Mouse (Mus musculus) liver, embryonic 14.5 days (tissue): ENCODE results near the gene Meox1. TPM values are rescaled to one million over a fixed set of nuclear protein-coding genes. Genes with fewer than 3 reads are reported as not detected.

Source experiments
- ATAC-seq: fragments of 200-750 bp; cut with Nextera tagmentation; 2 replicates; pipeline ENCODE4 v1.8.0; 2017; ENCODE audit warnings: moderate number of reproducible peaks, mild to moderate bottlenecking, moderate library complexity; ENCODE audit not compliant: insufficient read depth
- DNase-seq, 3 experiments: peaks; one replicate each; pipeline ENCODE4 v3.0.0-alpha.2; 2012 to 2013; ENCODE audit warnings: low read depth in 3 of 3, low spot score in 3 of 3
- H3K27ac ChIP-seq: fragments of 300-500 bp; sonication (generic); 2 replicates; pipeline ENCODE4 v1.5.1; 2014; ENCODE audit warnings: moderate library complexity, mild to moderate bottlenecking, control low read depth, inconsistent platforms
- H3K27me3 ChIP-seq: fragments of 300-500 bp; sonication (generic); 2 replicates; pipeline ENCODE4 v1.6.1; 2014; ENCODE audit warnings: mild to moderate bottlenecking, low read length, moderate library complexity; ENCODE audit not compliant: control insufficient read depth, insufficient read depth
- H3K36me3 ChIP-seq: fragments of 300-500 bp; sonication (generic); replicated peaks from 2 replicates; pipeline ENCODE4 v1.6.1; 2014; ENCODE audit warnings: low read depth; ENCODE audit not compliant: control insufficient read depth, insufficient read depth
- H3K4me1 ChIP-seq, 2 experiments: fragments of 200-500 bp in 1 of 2; fragments of 300-500 bp in 1 of 2; sonication (generic) in 1 of 2; replicated peaks; 2 replicates each; pipeline ENCODE4 v1.6.1; 2012 to 2014; ENCODE audit warnings: antibody characterized with exemption in 1 of 2, inconsistent platforms in 1 of 2, low read length in 1 of 2; ENCODE audit not compliant: control insufficient read depth in 2 of 2, insufficient read depth in 2 of 2
- H3K4me2 ChIP-seq: fragments of 300-500 bp; sonication (generic); 2 replicates; pipeline ENCODE4 v1.6.1; 2014; ENCODE audit warnings: low read depth, mild to moderate bottlenecking, control low read depth, moderate library complexity
- H3K4me3 ChIP-seq, 2 experiments: fragments of 200-500 bp in 1 of 2; fragments of 300-500 bp in 1 of 2; sonication (generic) in 1 of 2; 2 replicates each; pipeline ENCODE4 v1.5.1; 2012 to 2014; ENCODE audit warnings: low read depth in 2 of 2, low read length in 2 of 2, mild to moderate bottlenecking in 2 of 2, control low read depth in 1 of 2, inconsistent platforms in 1 of 2, moderate library complexity in 1 of 2; ENCODE audit not compliant: insufficient read depth in 1 of 2
- H3K9ac ChIP-seq: fragments of 300-500 bp; sonication (generic); replicated peaks from 2 replicates; pipeline ENCODE4 v1.6.1; 2014; ENCODE audit warnings: mild to moderate bottlenecking, control low read depth, moderate library complexity
- H3K9me3 ChIP-seq: fragments of 300-500 bp; sonication (generic); 2 replicates; pipeline ENCODE4 v1.6.1; 2016; ENCODE audit warnings: low read length, mixed read lengths; ENCODE audit not compliant: control insufficient read depth
- CTCF ChIP-seq: IDR thresholded peaks from 2 replicates; pipeline ENCODE4 v1.5.1; 2016; ENCODE audit warnings: antibody characterized with exemption, low read depth, control low read depth
- EP300 ChIP-seq: IDR thresholded peaks from 2 replicates; pipeline ENCODE4 v1.6.1; 2016; ENCODE audit warnings: antibody characterized with exemption, low read depth
- WGBS: fragments of 180-500 bp; shearing (Covaris S2); extraction: QIAGEN DNeasy Blood & Tissue Kit; methylation state at CpG from one replicate; pipeline ENCODE4 v1.1.7; 2014; ENCODE audit not compliant: insufficient replicate concordance; 5-methylcytosine and 5-hydroxymethylcytosine counted together
- polyA plus RNA-seq, 2 experiments: library from polyadenylated mRNA; depleted of rRNA in 1 of 2; stranded (reverse) in 1 of 2; unstranded in 1 of 2; fragments of >200 nt; fragmentation: Nextera tagmentation in 1 of 2; extraction: Ambion mirVana in 1 of 2; gene quantifications; 2 replicates each; pipeline versions ENCODE4 v1.2.1 to v1.2.3; 2012 to 2014

Meox1 gene
- polyA plus RNA-seq, 2 experiments = 0.28 to 0.36 TPM

DNA sequence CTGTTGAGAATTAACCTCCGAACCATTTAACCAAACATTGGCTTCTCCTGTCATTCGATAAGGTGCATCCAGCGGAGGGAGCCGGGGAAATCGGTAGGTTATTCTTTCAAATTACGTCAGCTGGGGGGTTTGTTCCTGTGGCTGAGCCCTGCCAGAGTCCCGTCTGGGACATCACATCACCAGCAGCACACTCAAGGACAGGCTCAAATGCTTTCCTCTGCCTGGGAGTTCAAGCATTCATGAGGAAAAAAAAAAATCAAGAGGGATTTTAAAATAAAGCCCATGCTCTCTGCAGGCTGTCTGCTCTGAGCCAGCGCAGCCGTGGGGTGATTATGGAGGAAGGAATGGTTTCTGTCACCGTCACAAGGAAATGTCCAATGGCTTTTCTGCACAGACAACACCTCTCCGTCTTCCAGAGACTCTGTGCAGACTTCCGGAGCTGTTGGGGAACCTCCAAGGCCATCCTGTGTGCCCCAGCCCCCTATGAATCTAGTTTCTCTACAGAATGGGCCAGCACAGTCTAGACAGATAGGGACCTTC lies 26.6 kb downstream of the Meox1 start:
- Histone ChIP-seq H3K4me3 (no peak overlapping the region), H3K9ac (no peak overlapping the region), H3K4me2 (no peak overlapping the region), H3K27ac (no peak overlapping the region), H3K36me3 (no peaks in the 10 kb centered on the region), H3K27me3 (no peaks in the 10 kb centered on the region), H3K4me1 (no peaks in the 10 kb centered on the region), H3K9me3 (no peaks in the 10 kb centered on the region)
- WGBS = 67% methylated on average over 12 of the region's 12 CpGs
- no peak for DNase-seq
- no peak for ATAC-seq
- TF ChIP-seq EP300 (no peak), CTCF (no peak)

DNA sequence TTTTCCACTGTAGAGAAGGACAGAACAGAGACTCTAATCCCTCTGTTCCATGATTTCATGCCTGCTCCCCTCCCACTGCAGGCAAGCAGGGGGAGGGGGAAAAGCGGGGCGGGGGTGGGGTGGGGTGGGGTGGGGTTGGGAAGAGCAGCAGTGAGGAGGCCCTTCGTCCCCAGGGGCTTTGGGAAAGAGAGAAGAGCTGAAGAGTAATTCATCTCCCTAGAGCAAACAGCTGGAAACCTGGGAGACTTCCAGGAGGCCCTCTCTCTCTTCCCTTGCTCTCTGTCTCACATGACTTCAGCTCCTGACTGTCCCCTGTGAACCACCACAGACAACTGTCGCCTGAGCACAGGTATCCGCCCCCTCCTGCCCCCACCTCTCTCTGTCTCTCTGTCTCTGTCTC lies 35.4 kb downstream of the Meox1 start:
- Histone ChIP-seq H3K9me3 (no peaks in the 10 kb centered on the region), H3K9ac (no peak overlapping the region), H3K36me3 (no peaks in the 10 kb centered on the region), H3K4me1 (no peaks in the 10 kb centered on the region), H3K27me3 (no peaks in the 10 kb centered on the region), H3K4me3 (no peak overlapping the region), H3K27ac (no peak overlapping the region), H3K4me2 (no peak overlapping the region)
- TF ChIP-seq CTCF (no peak), EP300 (no peak)
- DNase-seq (no peak), ATAC-seq (no peak)
- 43% methylated on average over 5 of the region's 5 CpGs for WGBS

GRCm38 (mm10) chr11:101855950-101856712 lies 38.0 kb downstream of the Meox1 start:
- Histone ChIP-seq H3K4me2 (no peak overlapping the region), H3K4me3 (no peak overlapping the region), H3K27me3 (no peaks in the 10 kb centered on the region), H3K27ac (no peak overlapping the region), H3K9ac (no peak overlapping the region), H3K4me1 (no peaks in the 10 kb centered on the region), H3K9me3 (no peaks in the 10 kb centered on the region), H3K36me3 (no peaks in the 10 kb centered on the region)
- TF ChIP-seq CTCF (no peak), EP300 (no peak)
- DNase-seq (no peak), ATAC-seq (no peak)
- WGBS = 55% methylated on average over 9 of the region's 9 CpGs

DNA sequence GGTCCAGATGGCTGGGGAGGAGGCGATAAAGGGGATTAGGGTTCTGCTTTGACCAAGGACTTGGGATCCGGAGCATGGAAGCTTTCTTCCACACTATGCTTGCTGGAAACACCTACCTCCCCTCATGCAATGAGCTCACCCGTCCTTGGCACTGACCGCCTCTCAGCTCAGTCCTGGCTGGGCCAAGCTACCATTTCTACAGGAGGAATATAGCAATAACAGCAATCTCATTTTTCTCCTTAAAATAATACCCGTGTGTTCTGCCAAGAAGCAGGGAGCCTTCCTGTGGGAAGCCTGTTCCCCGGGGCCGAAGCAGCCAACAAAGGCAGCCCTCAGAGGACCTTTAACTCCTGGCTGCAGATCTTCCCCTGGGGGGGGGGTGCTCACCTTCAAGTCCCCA lies 43.1 kb downstream of the Meox1 start:
- Histone ChIP-seq H3K27me3 (no peaks in the 10 kb centered on the region), H3K27ac (no peak overlapping the region)
- WGBS = 62% methylated on average over 7 of the region's 7 CpGs

GRCm38 (mm10) chr11:101849286-101849685 lies 44.9 kb downstream of the Meox1 start:
- H3K4me1 ChIP-seq = no peaks in the 10 kb centered on the region
- H3K36me3 ChIP-seq = no peaks in the 10 kb centered on the region
- DNase-seq = no peak
- no peak overlapping the region for H3K4me2 ChIP-seq
- 62% methylated on average over 4 of the region's 4 CpGs for WGBS
- TF ChIP-seq CTCF (no peak), EP300 (no peak)
- no peak for ATAC-seq
- no peak overlapping the region for H3K9ac ChIP-seq
- H3K9me3 ChIP-seq = no peaks in the 10 kb centered on the region
- no peak overlapping the region for H3K4me3 ChIP-seq
- no peaks in the 10 kb centered on the region for H3K27me3 ChIP-seq
- no peak overlapping the region for H3K27ac ChIP-seq

More for the DNA sequence above, 43.1 kb downstream of the Meox1 start:
- Histone ChIP-seq H3K9me3 (no peaks in the 10 kb centered on the region), H3K4me1 (no peaks in the 10 kb centered on the region), H3K9ac (no peak overlapping the region), H3K4me3 (no peak overlapping the region), H3K36me3 (no peaks in the 10 kb centered on the region), H3K4me2 (no peak overlapping the region)
- ATAC-seq (no peak), DNase-seq (no peak)
- TF ChIP-seq EP300 (no peak), CTCF (no peak)
